Mouse (Mus musculus): ENCODE measurements around the gene Lacc1. TPM values are rescaled to one million over a fixed set of nuclear protein-coding genes. Genes with fewer than 3 reads are reported as not detected.

The Lacc1 gene
- 1.5 and 2.2 TPM in 2 replicates for polyA plus RNA-seq (2015; fragmentation: Nextera tagmentation; extraction: Ambion mirVana)

DNA sequence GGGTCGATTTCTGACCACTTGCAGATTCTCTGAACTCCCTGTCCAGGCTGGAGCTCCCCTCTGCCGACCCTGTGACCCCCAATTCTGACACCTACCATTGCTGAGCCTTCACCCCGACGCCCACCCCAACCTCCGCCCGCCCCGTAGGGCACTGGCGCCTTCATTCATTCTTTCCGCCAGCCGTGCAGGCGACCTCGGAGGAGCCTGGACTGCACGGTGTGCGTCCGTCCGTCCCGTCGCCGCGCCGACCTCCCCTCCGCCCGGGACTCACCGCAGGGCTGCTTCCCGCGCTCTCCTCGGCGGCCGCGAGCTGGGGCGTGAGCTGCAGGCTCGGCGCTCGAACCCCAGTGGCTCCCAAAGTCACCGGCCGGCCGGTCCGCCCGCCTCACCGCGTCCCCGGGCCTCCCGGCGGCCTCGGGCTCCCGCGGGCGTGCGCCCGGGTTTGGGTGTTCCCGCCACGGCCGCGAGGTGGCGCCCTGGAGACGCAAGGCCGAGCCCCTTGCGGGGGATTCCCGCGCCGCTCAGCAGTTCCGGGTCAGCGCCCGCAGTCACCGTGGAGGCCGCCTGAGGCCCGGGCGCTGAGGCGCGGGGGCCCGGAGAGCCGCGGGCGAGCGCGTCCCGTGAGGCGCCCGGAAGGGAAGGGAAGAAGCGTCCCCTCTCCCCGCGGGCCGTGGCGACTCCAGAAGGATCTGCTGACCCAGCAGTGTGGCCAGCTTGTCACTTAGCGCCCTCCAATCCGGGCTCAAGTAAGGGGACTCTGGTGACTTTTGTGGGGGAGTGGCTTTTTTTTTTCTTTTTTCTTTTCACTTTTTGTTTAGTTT, at the start of gene Lacc1, which contains the start of gene Ccdc122:
Gene Lacc1, minus strand, starts transcription at position 679 of the 821 bp plus-strand sequence.
Gene Ccdc122, plus strand, starts transcription at position 547 of the 821 bp plus-strand sequence.
- under 1% methylated on average over 83 of the region's 86 CpGs for WGBS
- H3K9ac ChIP-seq (replicated peaks; ENCODE audit: low read depth, low read length): peak within 1 kb of the TSS; percentile 58
- ATAC-seq: peak; percentile 65
- H3K27me3 ChIP-seq (replicated peaks; ENCODE audit: control insufficient read depth, insufficient read depth, low read length): no peaks in the 10 kb centered on the region
- peaks cover 5% of the 10 kb centered on the region; the same call in 1 of the 2 replicates for H3K4me1 ChIP-seq (replicated peaks; ENCODE audit: control insufficient read depth, insufficient read depth, low read length)
- peak within 1 kb of the TSS; percentile 72 for H3K4me2 ChIP-seq (ENCODE audit: low read length)
- no peaks in the 10 kb centered on the region for H3K9me3 ChIP-seq (ENCODE audit: control insufficient read depth, low read length)
- H3K36me3 ChIP-seq (ENCODE audit: control insufficient read depth, insufficient read depth): no peaks in the 10 kb centered on the region
- H3K27ac ChIP-seq (ENCODE audit: low read length): no peak within 1 kb of the TSS
- peak within 1 kb of the TSS; percentile 43 for H3K4me3 ChIP-seq (replicated peaks; ENCODE audit: low read length)

DNA sequence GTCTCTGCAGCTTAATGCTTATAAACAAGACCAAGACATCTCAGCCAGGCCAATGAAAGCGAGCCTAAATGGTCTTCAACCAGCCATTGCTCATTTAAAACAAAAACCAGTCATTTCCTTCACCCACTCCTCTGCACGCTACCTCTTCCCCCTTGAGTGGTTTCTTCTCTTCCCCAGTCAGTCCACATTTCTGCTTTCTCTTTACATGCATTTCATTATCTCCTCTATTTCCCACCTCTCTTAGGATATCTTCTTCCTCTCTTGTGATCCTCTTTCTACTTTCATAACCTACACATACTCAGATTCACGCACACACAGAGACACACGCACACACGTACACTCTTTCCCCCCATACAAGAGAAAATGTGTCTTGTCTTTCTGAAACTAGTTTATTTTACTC, 44.5 kb upstream of the Lacc1 start:
- Histone ChIP-seq H3K4me3 (replicated peaks; ENCODE audit: low read length) (no peak overlapping the region), H3K27ac (ENCODE audit: low read length) (no peak overlapping the region), H3K27me3 (replicated peaks; ENCODE audit: control insufficient read depth, insufficient read depth, low read length) (no peaks in the 10 kb centered on the region), H3K36me3 (ENCODE audit: control insufficient read depth, insufficient read depth) (no peaks in the 10 kb centered on the region), H3K4me1 (replicated peaks; ENCODE audit: control insufficient read depth, insufficient read depth, low read length) (no peaks in the 10 kb centered on the region), H3K4me2 (ENCODE audit: low read length) (no peak overlapping the region), H3K9ac (replicated peaks; ENCODE audit: low read depth, low read length) (no peak overlapping the region), H3K9me3 (ENCODE audit: control insufficient read depth, low read length) (no peaks in the 10 kb centered on the region)
- no peak for ATAC-seq
- 92% methylated on average over 5 of the region's 5 CpGs for WGBS

DNA sequence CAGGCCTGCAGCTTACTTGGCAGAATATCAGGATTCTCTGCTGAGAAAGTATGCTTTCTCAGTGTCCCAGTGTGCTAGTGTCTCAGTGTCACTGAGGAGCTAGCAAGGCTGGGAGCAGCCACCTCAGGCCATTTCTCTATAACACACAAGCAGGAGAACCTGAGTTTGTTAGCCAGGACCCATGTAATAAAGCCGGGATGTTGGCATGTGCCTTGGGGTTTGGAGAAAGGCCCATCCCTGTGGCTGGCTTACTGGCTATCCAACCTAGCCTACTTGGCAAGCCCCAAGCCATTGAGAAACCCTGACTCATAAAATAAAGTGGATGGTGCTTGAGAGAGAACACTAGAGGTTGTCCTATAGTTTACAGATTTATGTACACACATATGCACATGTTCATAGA, 32.7 kb upstream of the Lacc1 start:
- no peak overlapping the region for H3K27ac ChIP-seq (ENCODE audit: low read length)
- ATAC-seq: no peak
- no peaks in the 10 kb centered on the region for H3K36me3 ChIP-seq (ENCODE audit: control insufficient read depth, insufficient read depth)
- 88% methylated on average over 1 of the region's 1 CpGs for WGBS
- no peaks in the 10 kb centered on the region for H3K9me3 ChIP-seq (ENCODE audit: control insufficient read depth, low read length)
- no peaks in the 10 kb centered on the region for H3K27me3 ChIP-seq (replicated peaks; ENCODE audit: control insufficient read depth, insufficient read depth, low read length)
- H3K9ac ChIP-seq (replicated peaks; ENCODE audit: low read depth, low read length): no peak overlapping the region
- no peak overlapping the region for H3K4me2 ChIP-seq (ENCODE audit: low read length)
- no peak overlapping the region for H3K4me3 ChIP-seq (replicated peaks; ENCODE audit: low read length)
- H3K4me1 ChIP-seq (replicated peaks; ENCODE audit: control insufficient read depth, insufficient read depth, low read length): no peaks in the 10 kb centered on the region

DNA sequence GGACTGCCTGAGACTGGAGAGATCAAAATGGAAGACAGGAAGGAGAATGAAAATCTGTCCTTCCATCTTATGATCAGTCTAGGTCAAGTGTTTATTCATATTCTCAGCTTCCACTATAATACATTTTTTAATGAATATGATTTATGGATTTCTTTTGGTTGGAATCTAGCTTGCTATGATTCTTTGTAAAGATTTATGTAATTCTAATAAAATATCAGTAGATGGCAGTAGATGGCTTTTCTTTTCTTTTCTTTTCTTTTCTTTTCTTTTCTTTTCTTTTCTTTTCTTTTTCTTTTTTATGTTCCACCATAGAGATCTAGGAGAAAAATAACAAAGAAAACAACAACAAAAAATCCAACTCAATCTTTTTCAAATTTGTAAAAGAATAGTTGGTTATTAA, 16.6 kb upstream of the Lacc1 start:
- H3K9me3 ChIP-seq (ENCODE audit: control insufficient read depth, low read length): no peaks in the 10 kb centered on the region
- H3K27me3 ChIP-seq (replicated peaks; ENCODE audit: control insufficient read depth, insufficient read depth, low read length): no peaks in the 10 kb centered on the region
- ATAC-seq: no peak
- H3K9ac ChIP-seq (replicated peaks; ENCODE audit: low read depth, low read length): no peak overlapping the region
- no peaks in the 10 kb centered on the region for H3K36me3 ChIP-seq (ENCODE audit: control insufficient read depth, insufficient read depth)
- no peak overlapping the region for H3K27ac ChIP-seq (ENCODE audit: low read length)
- no peak overlapping the region for H3K4me2 ChIP-seq (ENCODE audit: low read length)
- no peak overlapping the region for H3K4me3 ChIP-seq (replicated peaks; ENCODE audit: low read length)
- no peaks in the 10 kb centered on the region for H3K4me1 ChIP-seq (replicated peaks; ENCODE audit: control insufficient read depth, insufficient read depth, low read length)

DNA sequence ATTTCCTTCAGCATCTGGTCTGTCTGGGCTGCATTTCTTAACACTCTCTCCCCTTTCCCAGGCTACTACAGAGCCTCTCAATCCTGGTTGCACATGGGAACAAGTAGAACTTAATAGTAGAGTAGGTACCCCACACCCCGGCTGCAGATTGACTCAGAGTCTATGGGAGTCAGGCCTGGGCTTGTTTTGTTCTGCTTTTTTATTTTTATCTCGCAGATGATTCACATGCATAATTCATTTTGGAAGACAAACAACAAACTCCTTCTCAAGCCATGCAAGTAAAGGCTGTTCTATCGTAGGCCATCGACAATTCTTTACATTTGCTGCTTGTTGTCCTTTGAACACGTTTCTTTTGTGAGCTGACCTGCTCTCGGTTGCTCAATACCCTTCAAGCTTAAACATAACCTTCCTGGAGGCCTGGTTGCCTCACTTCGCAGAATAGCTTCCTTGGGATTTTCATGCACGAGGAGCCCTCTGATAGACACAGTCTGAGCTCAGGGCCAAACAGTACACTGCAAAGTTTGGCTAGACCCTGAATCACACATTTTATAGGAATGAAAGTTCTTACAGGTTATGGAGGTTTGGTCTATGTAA, 1.2 kb upstream of the Lacc1 start:
- no peaks in the 10 kb centered on the region for H3K36me3 ChIP-seq (ENCODE audit: control insufficient read depth, insufficient read depth)
- H3K4me1 ChIP-seq (replicated peaks; ENCODE audit: control insufficient read depth, insufficient read depth, low read length): peaks cover 5% of the 10 kb centered on the region; the same call in 1 of the 2 replicates
- no peak overlapping the region for H3K27ac ChIP-seq (ENCODE audit: low read length)
- no peaks in the 10 kb centered on the region for H3K9me3 ChIP-seq (ENCODE audit: control insufficient read depth, low read length)
- no peak overlapping the region for H3K9ac ChIP-seq (replicated peaks; ENCODE audit: low read depth, low read length)
- ATAC-seq: no peak
- H3K27me3 ChIP-seq (replicated peaks; ENCODE audit: control insufficient read depth, insufficient read depth, low read length): no peaks in the 10 kb centered on the region
- WGBS: 59% methylated on average over 8 of the region's 8 CpGs
- no peak overlapping the region for H3K4me2 ChIP-seq (ENCODE audit: low read length)
- H3K4me3 ChIP-seq (replicated peaks; ENCODE audit: low read length): no peak overlapping the region

DNA sequence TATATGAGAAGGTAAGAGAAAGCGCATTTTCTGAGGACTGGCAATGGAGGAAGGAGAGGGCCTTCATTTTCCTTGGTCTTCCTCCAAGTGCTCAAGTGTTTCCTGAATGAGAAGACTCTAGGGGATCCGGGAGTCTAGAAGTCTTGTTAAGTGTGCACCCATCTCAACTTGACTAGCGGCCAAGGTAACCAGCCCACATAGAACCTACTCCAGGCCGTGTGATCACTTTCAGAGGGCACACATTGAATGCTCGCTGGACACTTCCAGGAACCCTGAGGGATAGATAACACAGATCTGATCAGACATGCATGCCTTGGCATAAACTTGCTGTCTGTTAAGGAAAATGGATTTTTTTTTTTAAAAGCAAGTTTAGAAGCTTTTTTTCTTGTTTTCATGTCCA, 626 bp upstream of the Lacc1 start:
- Histone ChIP-seq H3K4me3 (replicated peaks; ENCODE audit: low read length) (no peak overlapping the region), H3K27ac (ENCODE audit: low read length) (no peak overlapping the region), H3K9me3 (ENCODE audit: control insufficient read depth, low read length) (no peaks in the 10 kb centered on the region), H3K27me3 (replicated peaks; ENCODE audit: control insufficient read depth, insufficient read depth, low read length) (no peaks in the 10 kb centered on the region), H3K4me2 (ENCODE audit: low read length) (no peak overlapping the region), H3K4me1 (replicated peaks; ENCODE audit: control insufficient read depth, insufficient read depth, low read length) (peaks cover 5% of the 10 kb centered on the region; the same call in 1 of the 2 replicates), H3K9ac (replicated peaks; ENCODE audit: low read depth, low read length) (no peak overlapping the region), H3K36me3 (ENCODE audit: control insufficient read depth, insufficient read depth) (no peaks in the 10 kb centered on the region)
- 88% methylated on average over 5 of the region's 5 CpGs for WGBS
- ATAC-seq: no peak

DNA sequence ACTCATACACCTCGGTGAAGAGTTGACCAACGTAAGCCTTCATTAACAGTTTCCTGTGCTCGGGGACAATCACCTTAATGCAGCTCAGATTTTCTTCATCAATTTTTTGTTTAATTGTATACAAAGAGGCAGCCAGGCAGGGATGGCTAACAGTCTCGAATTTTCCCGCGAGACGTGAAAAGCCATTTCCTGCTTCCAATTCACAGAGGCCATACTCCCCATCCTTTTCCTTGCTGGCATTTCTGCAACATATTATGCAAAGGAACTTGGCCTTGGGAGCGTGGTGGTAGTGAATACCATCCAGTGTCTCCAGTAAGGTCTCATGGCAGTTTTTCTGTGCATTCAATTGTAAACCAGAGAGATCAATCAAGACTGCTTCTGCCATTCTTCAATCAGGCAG, 1.7 kb downstream of the Lacc1 start:
- Histone ChIP-seq H3K4me2 (ENCODE audit: low read length) (no peak overlapping the region), H3K27me3 (replicated peaks; ENCODE audit: control insufficient read depth, insufficient read depth, low read length) (no peaks in the 10 kb centered on the region), H3K4me1 (replicated peaks; ENCODE audit: control insufficient read depth, insufficient read depth, low read length) (peaks cover 5% of the 10 kb centered on the region; the same call in 1 of the 2 replicates), H3K9ac (replicated peaks; ENCODE audit: low read depth, low read length) (no peak overlapping the region), H3K4me3 (replicated peaks; ENCODE audit: low read length) (no peak overlapping the region), H3K9me3 (ENCODE audit: control insufficient read depth, low read length) (no peaks in the 10 kb centered on the region), H3K27ac (ENCODE audit: low read length) (no peak overlapping the region), H3K36me3 (ENCODE audit: control insufficient read depth, insufficient read depth) (no peaks in the 10 kb centered on the region)
- 73% methylated on average over 8 of the region's 8 CpGs for WGBS
- no peak for ATAC-seq

DNA sequence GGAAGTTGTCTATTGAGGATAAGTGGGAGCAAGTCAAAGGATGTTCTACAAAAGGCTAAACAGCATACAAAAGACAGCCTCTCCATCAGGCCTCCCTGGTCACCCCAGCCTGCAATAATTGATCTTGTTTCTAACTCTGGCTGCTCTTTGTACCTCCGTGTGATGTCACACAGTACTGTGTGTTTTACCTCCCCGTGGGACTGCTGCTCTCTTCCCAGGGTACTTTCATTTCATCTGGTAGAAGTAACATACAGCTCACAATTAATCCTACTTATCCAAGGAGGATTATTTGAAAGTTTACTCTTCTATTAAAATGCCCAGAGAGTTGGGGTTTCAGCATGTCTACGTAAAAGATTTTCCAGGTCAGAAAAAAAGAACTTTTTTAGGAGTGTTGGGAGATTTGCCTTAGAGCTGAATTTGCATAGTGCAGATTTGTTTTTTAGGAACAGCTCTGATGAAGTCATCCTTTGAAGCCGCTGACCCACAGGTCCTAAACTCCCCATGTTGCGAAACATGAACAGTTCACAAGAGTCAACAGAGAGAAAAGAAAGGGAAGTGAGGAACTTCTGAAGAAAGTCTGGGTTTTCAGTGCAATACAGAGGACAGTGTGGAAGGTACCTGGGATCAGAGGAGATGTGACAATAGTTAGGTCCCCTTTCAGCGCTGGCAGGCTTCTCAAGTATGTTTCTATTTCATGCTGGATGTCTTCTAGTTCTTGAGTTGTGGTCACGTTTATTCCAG, 2.4 kb downstream of the Lacc1 start:
- ATAC-seq: no peak
- no peaks in the 10 kb centered on the region for H3K9me3 ChIP-seq (ENCODE audit: control insufficient read depth, low read length)
- peaks cover 5% of the 10 kb centered on the region; the same call in 1 of the 2 replicates for H3K4me1 ChIP-seq (replicated peaks; ENCODE audit: control insufficient read depth, insufficient read depth, low read length)
- no peak overlapping the region for H3K4me2 ChIP-seq (ENCODE audit: low read length)
- H3K36me3 ChIP-seq (ENCODE audit: control insufficient read depth, insufficient read depth): no peaks in the 10 kb centered on the region
- H3K9ac ChIP-seq (replicated peaks; ENCODE audit: low read depth, low read length): no peak overlapping the region
- H3K27me3 ChIP-seq (replicated peaks; ENCODE audit: control insufficient read depth, insufficient read depth, low read length): no peaks in the 10 kb centered on the region
- 58% methylated on average over 7 of the region's 7 CpGs for WGBS
- no peak overlapping the region for H3K4me3 ChIP-seq (replicated peaks; ENCODE audit: low read length)
- H3K27ac ChIP-seq (ENCODE audit: low read length): no peak overlapping the region

DNA sequence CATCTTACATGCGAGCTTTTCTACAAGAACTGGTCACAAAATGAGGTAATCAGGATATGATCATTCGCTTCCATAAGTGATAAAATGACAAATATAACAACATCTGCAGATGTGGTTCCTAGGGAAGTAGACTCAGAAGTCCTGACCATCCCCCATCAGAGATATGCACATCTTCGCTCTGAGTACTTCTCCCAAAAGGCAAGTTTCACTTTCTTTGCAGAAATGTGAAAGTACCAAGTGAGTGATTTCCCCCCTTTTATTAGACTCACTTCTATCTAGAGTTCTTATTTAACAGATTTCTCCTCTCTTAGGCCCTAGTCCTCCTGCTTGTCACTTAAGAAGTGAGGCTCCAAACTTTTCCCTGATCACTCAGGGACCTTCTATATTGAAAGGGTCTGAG, 3.3 kb downstream of the Lacc1 start:
- 97% methylated on average over 3 of the region's 3 CpGs for WGBS
- ATAC-seq: no peak
- no peaks in the 10 kb centered on the region for H3K36me3 ChIP-seq (ENCODE audit: control insufficient read depth, insufficient read depth)

More for the DNA sequence above, 3.3 kb downstream of the Lacc1 start:
- Histone ChIP-seq H3K27me3 (replicated peaks; ENCODE audit: control insufficient read depth, insufficient read depth, low read length) (no peaks in the 10 kb centered on the region), H3K9me3 (ENCODE audit: control insufficient read depth, low read length) (no peaks in the 10 kb centered on the region), H3K4me3 (replicated peaks; ENCODE audit: low read length) (no peak overlapping the region), H3K27ac (ENCODE audit: low read length) (no peak overlapping the region), H3K4me1 (replicated peaks; ENCODE audit: control insufficient read depth, insufficient read depth, low read length) (peaks cover 5% of the 10 kb centered on the region; the same call in 1 of the 2 replicates), H3K9ac (replicated peaks; ENCODE audit: low read depth, low read length) (no peak overlapping the region), H3K4me2 (ENCODE audit: low read length) (no peak overlapping the region)

All from forebrain, embryonic 16.5 days (tissue).